Mouse (Mus musculus) hindbrain, embryonic 10.5 days (tissue): Measurements from ENCODE around the gene Upf2. TPM values are rescaled to one million over a fixed set of nuclear protein-coding genes. Genes with fewer than 3 reads are reported as not detected.
A peak's percentile ranks its signal among the peaks of the same experiment; 100 is the strongest.
"Not testable (repeated sequence)": the region's sequence is repeated elsewhere in the genome, so short reads cannot be mapped to it uniquely, and the experiment has no call there.

Experiments
- DNase-seq: peaks from one replicate; pipeline ENCODE4 v3.0.0-alpha.2; 2017; ENCODE audit warnings: low spot score
- H3K27ac ChIP-seq: fragments of 300-500 bp; sonication (generic); 2 replicates; pipeline ENCODE4 v1.5.1; 2016; ENCODE audit warnings: mild to moderate bottlenecking, moderate library complexity
- H3K27me3 ChIP-seq: fragments of 300-500 bp; sonication (generic); 2 replicates; pipeline ENCODE4 v1.6.1; 2016; ENCODE audit warnings: mild to moderate bottlenecking; ENCODE audit not compliant: poor library complexity, insufficient read depth, severe bottlenecking
- H3K36me3 ChIP-seq: fragments of 300-500 bp; sonication (generic); 2 replicates; pipeline ENCODE4 v1.6.1; 2016; ENCODE audit warnings: mild to moderate bottlenecking, moderate library complexity
- H3K4me1 ChIP-seq: fragments of 300-500 bp; sonication (generic); replicated peaks from 2 replicates; pipeline ENCODE4 v1.6.1; 2016; ENCODE audit warnings: mild to moderate bottlenecking
- H3K4me3 ChIP-seq: fragments of 300-500 bp; sonication (generic); 2 replicates; pipeline ENCODE4 v1.5.1; 2016; ENCODE audit warnings: mild to moderate bottlenecking, moderate library complexity
- H3K9me3 ChIP-seq: fragments of 300-500 bp; sonication (generic); 2 replicates; pipeline ENCODE4 v1.6.1; 2016; ENCODE audit warnings: mild to moderate bottlenecking, moderate library complexity
- WGBS: fragments of 180-500 bp; shearing (Covaris S2); methylation state at CpG from one replicate; pipeline ENCODE4 v1.1.7; 2016; 5-methylcytosine and 5-hydroxymethylcytosine counted together
- polyA plus RNA-seq: library from polyadenylated mRNA; unstranded; fragments of >200 nt; fragmentation: Nextera tagmentation; extraction: Ambion mirVana; gene quantifications from 2 replicates; pipeline ENCODE4 v1.2.1, GENCODE M21; 2016

The Upf2 gene
- polyA plus RNA-seq, 1 experiment from 2014 or later = 6.9 TPM

- no peak for DNase-seq
- H3K4me1 ChIP-seq = peaks cover 8% of the 10 kb centered on the region; the same call in 1 of the 2 replicates
- WGBS = 88% methylated on average over 6 of the region's 6 CpGs
- H3K27me3 ChIP-seq = no peaks in the 10 kb centered on the region
- H3K27ac ChIP-seq = no peak overlapping the region
- no peaks in the 10 kb centered on the region for H3K36me3 ChIP-seq
- no peaks in the 10 kb centered on the region for H3K9me3 ChIP-seq
- H3K4me3 ChIP-seq = no peak overlapping the region
Measured at GRCm38 (mm10) chr2:6082615-6083014, 131.3 kb downstream of the Upf2 start.

- Histone ChIP-seq H3K4me3 (no peak overlapping the region), H3K27ac (no peak overlapping the region), H3K4me1 (peaks cover 5% of the 10 kb centered on the region; the same call in 1 of the 2 replicates), H3K36me3 (no peaks in the 10 kb centered on the region), H3K27me3 (no peaks in the 10 kb centered on the region), H3K9me3 (no peaks in the 10 kb centered on the region)
- no peak for DNase-seq
- 92% methylated on average over 1 of the region's 1 CpGs for WGBS
Measured at GRCm38 (mm10) chr2:6083696-6084095, 132.4 kb downstream of the Upf2 start.

DNA sequence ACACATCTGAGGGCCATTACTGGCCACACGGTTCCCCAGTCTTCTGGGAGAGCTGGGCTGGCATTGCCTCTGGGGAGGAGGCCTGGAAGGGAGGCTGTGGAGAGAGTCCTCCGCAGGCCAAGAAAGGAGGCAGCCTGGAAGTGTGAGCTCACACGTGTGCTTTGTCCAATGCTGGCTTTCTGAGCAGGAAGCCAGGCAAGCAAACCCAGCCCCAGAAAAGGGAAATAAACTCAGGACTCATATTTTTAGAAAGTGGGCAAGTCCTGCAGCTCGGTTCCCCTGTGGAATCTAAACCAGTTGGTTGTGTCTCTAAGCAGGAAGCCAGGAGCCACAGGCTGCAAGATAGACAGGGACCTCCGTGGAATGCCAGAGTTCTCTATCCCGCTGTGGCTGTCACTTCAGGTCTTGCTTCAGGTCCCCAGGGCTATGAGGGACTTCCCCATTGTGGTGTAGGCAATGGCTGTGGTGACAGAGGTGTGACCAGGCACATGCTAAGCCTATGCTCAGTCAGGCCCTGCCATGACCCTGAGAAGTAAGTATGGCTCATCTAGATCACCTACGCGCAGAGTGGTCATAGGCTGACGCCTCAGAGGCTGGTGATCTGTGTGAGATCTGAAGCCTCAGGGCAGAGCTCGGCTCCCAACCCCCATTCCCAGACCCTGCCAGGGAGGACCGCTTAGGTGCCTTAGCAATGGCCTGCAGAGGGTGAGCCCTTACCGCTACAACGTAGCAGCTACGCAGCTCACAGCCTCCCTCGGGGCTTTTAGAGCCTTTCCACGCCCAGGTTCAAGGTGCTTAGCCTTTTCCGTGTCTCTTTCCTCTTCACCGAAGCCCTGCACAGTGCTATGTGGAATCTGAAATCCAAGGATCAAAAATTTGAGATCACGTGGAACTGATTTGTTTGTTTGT, 134.6 kb downstream of the Upf2 start:
- Histone ChIP-seq H3K4me3 (no peak overlapping the region), H3K36me3 (no peaks in the 10 kb centered on the region), H3K27me3 (no peaks in the 10 kb centered on the region), H3K4me1 (peaks cover 5% of the 10 kb centered on the region; the same call in 1 of the 2 replicates), H3K27ac (no peak overlapping the region), H3K9me3 (no peaks in the 10 kb centered on the region)
- no peak for DNase-seq
- WGBS = 76% methylated on average over 19 of the region's 19 CpGs

GRCm38 (mm10) chr2:6087151-6087550, 135.9 kb downstream of the Upf2 start:
- no peak overlapping the region for H3K27ac ChIP-seq
- no peaks in the 10 kb centered on the region for H3K27me3 ChIP-seq
- H3K9me3 ChIP-seq = no peaks in the 10 kb centered on the region
- H3K36me3 ChIP-seq = no peaks in the 10 kb centered on the region
- peaks cover 5% of the 10 kb centered on the region; the same call in 1 of the 2 replicates for H3K4me1 ChIP-seq
- WGBS = 91% methylated on average over 5 of the region's 5 CpGs
- no peak overlapping the region for H3K4me3 ChIP-seq
- DNase-seq = no peak

- not testable (repeated sequence) for H3K27ac ChIP-seq, H3K4me1 ChIP-seq, H3K4me3 ChIP-seq, H3K27me3 ChIP-seq, H3K36me3 ChIP-seq, H3K9me3 ChIP-seq, DNase-seq
- 87% methylated on average over 16 of the region's 16 CpGs for WGBS
Measured at GRCm38 (mm10) chr2:6089941-6090340, 138.7 kb downstream of the Upf2 start.

DNA sequence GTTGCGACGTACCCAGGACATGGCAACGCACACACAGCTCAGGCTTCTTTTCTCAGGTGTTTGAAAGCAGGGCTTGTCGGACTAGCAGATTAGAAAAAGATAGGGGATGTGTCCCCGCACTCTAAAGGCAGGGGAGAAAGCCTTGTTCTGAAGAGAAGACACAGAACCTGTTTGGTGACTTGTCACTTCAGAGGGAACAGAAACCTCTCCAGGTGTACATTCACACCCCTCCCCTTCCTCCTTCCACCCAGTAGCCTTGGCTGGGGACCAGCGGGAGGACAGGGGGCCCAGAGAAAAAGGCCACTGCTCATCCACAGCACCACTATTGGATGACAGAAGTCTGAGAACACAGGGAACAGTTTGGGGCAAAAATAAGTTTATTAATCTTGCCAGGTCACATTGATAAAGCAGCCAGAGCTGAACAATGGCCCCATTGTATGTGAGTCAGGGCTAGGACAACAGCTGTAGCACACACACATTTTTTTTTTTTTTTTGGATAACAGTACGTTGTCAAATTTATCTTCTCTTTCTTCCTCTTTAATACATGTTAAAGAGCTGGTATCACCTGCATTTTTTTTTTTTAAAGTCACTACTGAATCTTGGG, 145.9 kb downstream of the Upf2 start:
- no peak overlapping the region for H3K4me3 ChIP-seq
- WGBS = 75% methylated on average over 7 of the region's 7 CpGs
- H3K27me3 ChIP-seq = peaks cover 35% of the 10 kb centered on the region
- H3K36me3 ChIP-seq = no peaks in the 10 kb centered on the region
- H3K27ac ChIP-seq = no peak overlapping the region
- H3K4me1 ChIP-seq = peaks cover 15% of the 10 kb centered on the region
- no peak for DNase-seq
- H3K9me3 ChIP-seq = no peaks in the 10 kb centered on the region

GRCm38 (mm10) chr2:6098924-6099323, 147.7 kb downstream of the Upf2 start:
- Histone ChIP-seq H3K4me3 (no peak overlapping the region), H3K4me1 (peaks cover 15% of the 10 kb centered on the region), H3K36me3 (no peaks in the 10 kb centered on the region), H3K27ac (no peak overlapping the region), H3K9me3 (no peaks in the 10 kb centered on the region), H3K27me3 (peaks cover 42% of the 10 kb centered on the region)
- DNase-seq = no peak
- WGBS = 38% methylated on average over 6 of the region's 6 CpGs

DNA sequence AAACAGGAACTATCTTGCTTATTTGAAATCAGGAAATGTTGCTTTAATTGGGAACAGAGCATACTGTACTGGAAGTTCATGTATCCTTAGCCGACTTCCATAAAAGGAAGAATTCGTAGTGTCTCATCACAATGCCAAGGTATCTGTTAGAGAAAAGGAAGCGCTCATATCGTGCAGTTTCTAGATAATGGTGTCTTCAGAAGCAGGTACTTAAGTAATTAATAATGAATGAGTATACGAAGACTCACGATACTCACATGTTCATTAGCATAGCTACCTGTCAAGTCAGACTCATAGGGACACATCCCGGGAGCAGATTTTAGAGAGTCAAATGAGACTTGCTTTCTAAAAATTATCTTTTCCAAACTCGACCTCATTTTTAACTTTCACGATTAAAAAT, 148.2 kb downstream of the Upf2 start:
- no peak overlapping the region for H3K4me3 ChIP-seq
- H3K27ac ChIP-seq = no peak overlapping the region
- DNase-seq = no peak
- no peaks in the 10 kb centered on the region for H3K9me3 ChIP-seq
- 82% methylated on average over 9 of the region's 9 CpGs for WGBS
- H3K4me1 ChIP-seq = peaks cover 15% of the 10 kb centered on the region
- H3K36me3 ChIP-seq = no peaks in the 10 kb centered on the region
- peaks cover 42% of the 10 kb centered on the region for H3K27me3 ChIP-seq

DNA sequence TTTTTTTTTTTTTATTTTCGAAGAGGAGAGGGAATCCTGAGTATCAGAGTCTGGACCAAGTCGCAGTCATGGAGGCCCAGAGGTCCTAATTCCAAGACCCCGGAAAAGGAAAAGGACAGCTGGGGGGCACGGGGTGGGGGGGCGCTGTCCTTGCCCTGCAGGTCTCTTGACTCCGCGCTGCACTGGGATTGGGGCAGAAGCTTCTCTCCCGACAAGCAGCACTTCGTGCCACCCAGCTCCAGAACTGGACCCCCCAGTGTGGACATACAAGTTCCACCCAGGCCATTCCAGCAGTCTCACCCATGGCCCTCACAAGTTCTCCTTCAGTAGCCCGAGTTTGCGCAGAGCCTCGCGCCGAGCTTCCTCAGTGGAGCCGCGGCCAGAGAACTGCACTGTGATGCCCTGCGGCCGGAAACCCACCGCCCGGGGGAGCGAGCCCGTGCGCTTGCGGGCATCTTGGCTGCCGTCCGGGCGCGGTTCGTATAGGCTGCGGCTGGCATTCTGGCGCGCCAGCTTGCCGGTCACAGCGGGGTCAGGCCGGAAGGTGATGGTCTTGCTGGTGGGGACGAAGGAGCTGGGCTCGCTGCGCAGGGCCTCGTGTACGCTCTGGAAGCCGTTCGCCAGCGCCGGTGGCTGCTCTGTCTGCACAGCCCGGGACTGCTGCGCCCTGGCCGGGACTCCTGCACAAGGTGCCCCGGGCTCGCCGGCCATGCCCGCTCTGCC, 148.9 kb downstream of the Upf2 start:
- Histone ChIP-seq H3K36me3 (no peaks in the 10 kb centered on the region), H3K9me3 (no peaks in the 10 kb centered on the region), H3K27me3 (peaks cover 42% of the 10 kb centered on the region), H3K4me1 (peaks cover 15% of the 10 kb centered on the region), H3K27ac (peak overlapping the region; percentile 81), H3K4me3 (peak overlapping the region; percentile 61)
- DNase-seq = peak; percentile 62
- WGBS = 8% methylated on average over 51 of the region's 51 CpGs

- Histone ChIP-seq H3K4me1 (peaks cover 15% of the 10 kb centered on the region), H3K4me3 (peak overlapping the region; percentile 61), H3K27ac (peak overlapping the region; percentile 81), H3K36me3 (no peaks in the 10 kb centered on the region), H3K27me3 (peaks cover 42% of the 10 kb centered on the region), H3K9me3 (no peaks in the 10 kb centered on the region)
- WGBS = 49% methylated on average over 20 of the region's 20 CpGs
- no peak for DNase-seq
Measured at GRCm38 (mm10) chr2:6100755-6101154, 149.5 kb downstream of the Upf2 start.

DNA sequence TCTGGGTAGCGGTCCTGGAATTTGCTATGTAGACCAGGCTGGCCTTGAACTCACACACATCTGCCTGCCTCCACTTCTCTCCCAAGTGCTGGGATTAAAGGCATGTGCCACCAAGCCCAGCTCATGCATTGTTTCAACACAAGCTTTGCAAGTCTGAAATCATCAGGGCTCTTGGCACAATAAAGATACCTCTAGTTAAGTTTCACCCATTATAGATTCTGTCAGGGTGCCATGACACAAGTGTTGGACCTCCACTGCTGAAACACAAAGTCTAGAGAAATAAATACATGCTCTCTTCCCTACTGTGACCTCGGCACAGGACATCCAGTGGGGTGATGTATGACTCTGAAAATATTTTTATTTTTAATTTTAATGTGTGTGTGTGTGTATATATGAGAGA, 154.2 kb downstream of the Upf2 start:
- 88% methylated on average over 2 of the region's 2 CpGs for WGBS
- H3K27ac ChIP-seq = no peak overlapping the region
- H3K27me3 ChIP-seq = peaks cover 26% of the 10 kb centered on the region
- H3K4me3 ChIP-seq = no peak overlapping the region
- H3K36me3 ChIP-seq = no peaks in the 10 kb centered on the region
- H3K4me1 ChIP-seq = peaks cover 6% of the 10 kb centered on the region
- no peak for DNase-seq
- no peaks in the 10 kb centered on the region for H3K9me3 ChIP-seq
